Mouse (Mus musculus) embryonic stem cell, embryonic (primary cell): ENCODE results near the gene Map4k3.

Experiments
- CTCF ChIA-PET, 4 experiments: fragments of 300-600 bp in 2 of 4; fragments of 350-600 bp in 2 of 4; sonication (Branson Sonifier 250); formaldehyde crosslinking; loops; one replicate each; lab custom pipeline; 2022; ENCODE audit warnings: inconsistent platforms in 2 of 4; lab: Charles Lee
- POLR2A ChIA-PET, 4 experiments: fragments of 300-600 bp in 2 of 4; fragments of 350-600 bp in 2 of 4; sonication (Branson Sonifier 250); formaldehyde crosslinking; loops; one replicate each; lab custom pipeline; 2022; ENCODE audit warnings: antibody characterized with exemption in 4 of 4, inconsistent platforms in 1 of 4; lab: Charles Lee

The Map4k3 gene

DNA sequence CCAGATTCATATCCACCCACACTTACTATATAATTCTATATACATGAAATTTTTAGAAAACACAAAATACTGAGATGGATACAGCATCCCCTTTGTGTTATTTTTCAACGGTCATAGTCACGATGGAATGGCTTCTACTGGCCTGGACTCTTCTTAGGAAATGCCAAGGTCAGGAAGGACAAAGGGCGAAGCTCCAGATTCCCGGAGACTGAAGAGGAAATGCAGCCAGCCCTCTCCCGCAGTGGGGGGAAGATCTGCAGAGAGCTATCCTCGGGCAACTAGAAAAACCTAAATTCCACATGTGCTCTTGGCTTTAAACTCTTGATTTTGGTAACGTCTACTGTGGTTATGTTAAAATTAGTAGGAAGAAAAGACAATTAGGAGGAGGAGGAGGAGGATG lies 153.3 kb downstream of the Map4k3 start:
- POLR2A ChIA-PET, result interaction anchor here in 3 of 4 experiments (0.5 to 1.5 kb wide), 15 partner anchors 9 to 490 kb away, joined by 3 to 6 read pairs (median 3); partner anchors contain the start of genes Srsf7 (in 1 of the 3) and Ttc39d (in 1 of the 3)
- CTCF ChIA-PET, result interaction anchor here in 3 of 4 experiments (0.6 to 1.4 kb wide), 6 partner anchors 10 to 418 kb away, joined by 3 to 8 read pairs (median 5); no protein-coding TSS in a partner anchor

GRCm38 (mm10) chr17:80574471-80574965 lies 153.8 kb downstream of the Map4k3 start:
- CTCF ChIA-PET, result interaction anchor here in 3 of 4 experiments (0.8 to 1.4 kb wide), 4 partner anchors 14 to 27 kb away, joined by 3 to 8 read pairs (median 5); no protein-coding TSS in a partner anchor
- POLR2A ChIA-PET, result interaction anchor here in 3 of 4 experiments (0.5 to 1.5 kb wide), 13 partner anchors 10 to 491 kb away, joined by 3 to 6 read pairs (median 3); partner anchors contain the start of genes Srsf7 (in 1 of the 3) and Ttc39d (in 1 of the 3)

DNA sequence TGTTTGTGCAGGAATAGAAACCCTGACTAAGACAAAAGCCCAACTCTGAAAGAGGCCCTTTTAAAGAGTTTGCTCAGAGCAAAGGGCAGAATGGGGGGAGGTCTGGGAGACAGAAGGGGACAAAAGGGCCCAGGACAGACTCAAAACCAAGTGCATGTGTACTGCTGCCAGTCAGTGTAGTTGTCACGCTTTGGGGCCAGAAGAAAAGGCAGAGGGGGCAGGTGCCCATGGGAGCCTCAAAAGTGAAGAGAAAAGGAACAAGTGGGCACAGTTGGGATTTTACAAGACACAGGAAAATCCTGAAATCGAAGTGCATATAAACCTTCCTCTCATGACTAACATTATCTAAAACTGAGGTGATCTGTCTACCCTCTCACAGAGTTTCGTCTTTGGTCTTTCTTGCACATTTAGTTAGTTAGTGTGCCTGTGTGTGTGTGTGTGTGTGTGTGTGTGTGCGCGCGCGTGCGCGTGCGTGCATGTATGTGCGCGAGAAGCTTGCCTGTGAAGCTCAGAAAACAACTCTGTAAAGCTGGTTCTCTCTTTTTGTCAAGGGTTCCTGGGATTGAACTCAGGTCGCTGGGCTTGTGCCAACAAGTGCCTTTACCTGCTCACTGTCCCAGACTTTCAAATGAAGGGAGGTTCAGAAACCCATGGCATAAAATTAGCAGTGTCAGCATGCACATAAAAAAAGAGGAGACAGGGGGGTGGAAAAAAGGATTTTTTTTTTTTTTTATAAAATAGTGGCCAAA lies 155.9 kb downstream of the Map4k3 start:
- POLR2A ChIA-PET, result interaction anchor here in 1 of 4 experiments (0.8 kb wide), 1 partner anchor 31 kb away, joined by 4 read pairs; no protein-coding TSS in a partner anchor

GRCm38 (mm10) chr17:80571460-80571859 lies 156.8 kb downstream of the Map4k3 start:
- POLR2A ChIA-PET, result no interaction called here
- CTCF ChIA-PET, result interaction anchor here in 1 of 4 experiments (1.8 kb wide), 1 partner anchor 446 kb away, joined by 3 read pairs; no protein-coding TSS in a partner anchor

More for the DNA sequence above, 155.9 kb downstream of the Map4k3 start:
- CTCF ChIA-PET, result interaction anchor here in 2 of 4 experiments (0.6 kb wide), 2 partner anchors 227 to 425 kb away, joined by 3 to 5 read pairs; no protein-coding TSS in a partner anchor

DNA sequence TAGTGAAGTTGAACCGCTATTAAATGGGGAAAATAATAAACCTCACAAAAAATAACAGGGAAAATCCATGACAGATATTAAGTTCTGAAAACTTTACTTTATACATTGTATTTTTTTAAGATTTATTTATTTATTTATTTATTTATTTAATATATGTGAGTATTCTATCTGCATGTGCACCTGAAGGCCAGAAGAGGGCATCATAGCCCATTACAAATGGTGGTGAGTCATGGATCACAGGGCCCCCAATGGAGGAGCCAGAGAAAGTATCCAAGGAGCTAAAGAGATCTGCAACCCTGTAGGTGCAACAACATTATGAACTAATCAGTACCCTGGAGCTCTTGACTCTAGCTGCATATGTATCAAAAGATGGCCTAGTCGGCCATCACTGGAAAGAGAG lies 158.6 kb downstream of the Map4k3 start:
- CTCF ChIA-PET, result interaction anchor here in 3 of 4 experiments (0.6 to 1.8 kb wide), 7 partner anchors 9 to 529 kb away, joined by 3 to 7 read pairs (median 4); no protein-coding TSS in a partner anchor
- POLR2A ChIA-PET, result interaction anchor here in 1 of 4 experiments (0.7 to 1.5 kb wide), 4 partner anchors 9 to 342 kb away, joined by 3 to 5 read pairs (median 4); no protein-coding TSS in a partner anchor

DNA sequence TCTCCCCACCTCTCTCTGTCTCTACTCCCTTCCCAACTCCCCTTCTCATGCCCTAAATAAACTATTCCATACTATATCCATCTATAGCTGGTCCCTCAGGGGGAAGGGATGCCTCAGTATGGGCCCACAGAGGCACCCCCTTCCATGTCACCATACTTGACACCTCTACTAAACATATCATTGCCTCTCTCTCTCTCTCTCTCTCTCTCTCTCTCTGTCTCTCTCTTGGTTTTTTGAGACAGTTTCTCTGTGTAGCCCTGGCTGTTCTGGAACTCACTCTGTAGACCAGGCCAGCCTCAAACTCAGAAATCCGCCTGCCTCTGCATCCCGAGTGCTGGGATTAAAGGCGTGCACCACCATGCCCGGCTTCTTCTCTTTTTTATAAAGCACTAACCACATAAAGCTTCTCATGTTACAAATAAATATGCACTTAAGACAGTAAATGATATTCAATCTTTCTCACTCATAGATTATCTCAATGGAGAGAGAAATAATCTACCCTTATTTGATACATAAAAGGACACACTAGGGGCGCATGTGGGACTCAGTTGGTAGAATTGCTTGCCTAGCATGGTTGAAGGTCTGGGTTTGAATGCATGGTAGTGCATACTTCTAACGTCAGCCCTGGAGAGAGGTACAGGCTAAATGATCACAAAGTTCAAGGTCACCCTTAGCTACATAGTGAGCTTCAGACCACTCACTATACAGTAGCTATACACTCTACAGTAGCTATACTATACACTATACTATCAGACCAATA lies 159.3 kb downstream of the Map4k3 start:
- POLR2A ChIA-PET, result interaction anchor here in 1 of 4 experiments (1.4 to 1.5 kb wide), 2 partner anchors 9 to 216 kb away, joined by 4 to 5 read pairs; no protein-coding TSS in a partner anchor

DNA sequence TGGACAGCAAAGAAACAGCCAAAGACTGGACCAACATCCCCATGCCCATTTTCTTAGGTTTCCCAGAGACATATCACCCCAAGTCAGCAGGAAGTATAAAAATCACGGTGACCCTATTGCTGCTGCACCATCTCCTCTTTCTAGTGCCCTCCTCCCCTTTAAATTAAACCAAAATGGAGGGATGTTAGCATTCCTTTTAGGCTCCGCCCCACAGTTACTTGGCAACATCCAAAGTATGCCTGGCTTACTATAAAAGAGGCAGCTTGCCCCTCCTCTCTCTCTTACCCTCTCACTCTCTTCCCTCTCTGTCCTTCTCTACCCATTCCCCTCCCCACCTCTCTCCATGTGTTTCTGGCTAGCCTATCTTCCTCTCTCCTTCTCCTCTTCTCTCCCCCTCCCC lies 159.8 kb downstream of the Map4k3 start:
- ChIA-PET POLR2A (interaction anchor here in 1 of 4 experiments (1.4 kb wide), 1 partner anchor 217 kb away, joined by 4 read pairs; no protein-coding TSS in a partner anchor), CTCF (interaction anchor here in 2 of 4 experiments (0.7 to 1.8 kb wide), 2 partner anchors 9 to 33 kb away, joined by 3 to 7 read pairs; no protein-coding TSS in a partner anchor)

More for the DNA sequence above, 159.3 kb downstream of the Map4k3 start:
- CTCF ChIA-PET, result interaction anchor here in 3 of 4 experiments (0.6 to 1.8 kb wide), 7 partner anchors 8 to 222 kb away, joined by 3 to 7 read pairs (median 3); no protein-coding TSS in a partner anchor

DNA sequence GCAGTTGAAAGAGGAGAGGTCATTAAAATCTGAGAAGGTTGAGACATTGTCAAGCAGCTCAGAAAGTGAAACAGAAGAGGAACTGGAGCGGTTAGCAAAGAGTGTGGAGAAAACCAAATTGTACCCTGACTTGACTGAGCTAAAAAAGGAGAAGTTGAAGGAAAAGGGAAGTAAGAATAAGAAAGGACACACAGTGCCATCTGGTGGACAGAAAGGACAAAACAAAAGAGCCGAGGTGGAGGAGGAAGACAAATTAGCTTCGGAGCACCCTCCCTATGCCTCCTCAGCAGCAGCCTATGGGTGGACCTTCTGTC lies 163.7 kb downstream of the Map4k3 start:
- POLR2A ChIA-PET, result interaction anchor here in 3 of 4 experiments (0.7 to 1.6 kb wide), 7 partner anchors 11 to 357 kb away, joined by 3 to 7 read pairs (median 3); partner anchors contain the start of genes Morn2 (in 1 of the 3), Srsf7 (in 1 of the 3) and Ttc39d (in 1 of the 3)

DNA sequence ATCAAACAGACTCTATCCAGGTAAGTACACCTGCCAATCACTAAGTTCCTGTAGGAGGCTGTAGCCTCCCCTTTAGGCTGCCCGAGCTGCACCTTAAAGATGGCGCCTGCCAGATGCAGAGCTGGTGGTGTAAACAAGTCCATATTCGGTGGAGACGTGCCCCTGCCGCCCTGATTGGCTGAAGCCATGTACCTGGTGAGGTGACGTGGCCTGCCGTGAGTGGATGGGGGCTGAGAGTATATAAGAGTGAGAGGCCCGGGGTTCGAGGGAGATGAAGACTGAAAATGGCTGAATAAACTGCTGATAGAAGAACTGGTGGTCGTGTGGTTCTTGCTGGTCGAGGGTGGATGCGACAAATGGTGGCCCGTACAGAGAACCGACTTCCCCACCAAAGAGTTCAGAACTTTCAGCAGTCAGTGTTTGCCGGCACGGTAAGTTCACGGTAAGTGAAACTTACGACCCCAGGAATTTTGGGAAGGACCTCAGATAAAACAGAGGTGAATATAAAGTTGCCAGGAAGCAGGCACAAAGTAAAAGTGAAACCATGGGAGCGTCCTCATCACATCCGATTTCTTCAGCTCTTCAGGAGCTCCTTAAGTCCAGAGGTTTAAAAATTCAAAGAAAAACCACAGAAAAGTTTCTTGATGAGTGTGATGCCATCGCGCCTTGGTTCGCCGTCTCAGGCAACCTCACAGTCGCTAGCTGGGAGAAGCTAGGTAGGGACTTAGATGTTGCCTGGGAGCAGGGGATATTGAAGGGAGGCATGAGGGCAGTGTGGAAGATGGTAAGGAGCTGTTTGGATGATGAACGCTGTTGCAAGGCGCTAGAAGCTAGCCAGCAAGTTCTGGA lies 164.3 kb downstream of the Map4k3 start:
- ChIA-PET CTCF (interaction anchor here (0.6 to 1.8 kb wide), 16 partner anchors 10 to 516 kb away, joined by 3 to 10 read pairs (median 4); partner anchors contain the start of genes Cdkl4 (in 1 of the 4), Srsf7 (in 1 of the 4) and Ttc39d (in 1 of the 4)), POLR2A (interaction anchor here in 3 of 4 experiments (0.6 to 2.0 kb wide), 13 partner anchors 10 to 507 kb away, joined by 3 to 8 read pairs (median 4); partner anchors contain the start of genes Srsf7 (in 2 of the 3), Ttc39d (in 2 of the 3) and Morn2 (in 1 of the 3))

More for the DNA sequence above, 163.7 kb downstream of the Map4k3 start:
- CTCF ChIA-PET, result interaction anchor here (0.6 to 1.5 kb wide), 15 partner anchors 11 to 516 kb away, joined by 3 to 6 read pairs (median 3); partner anchors contain the start of genes Srsf7 (in 1 of the 4) and Ttc39d (in 1 of the 4)

- ChIA-PET CTCF (interaction anchor here in 3 of 4 experiments (0.6 to 1.8 kb wide), 6 partner anchors 9 to 503 kb away, joined by 3 to 10 read pairs (median 4); partner anchors contain the start of gene Cdkl4 (in 1 of the 3)), POLR2A (interaction anchor here in 3 of 4 experiments (0.6 to 2.0 kb wide), 21 partner anchors 9 to 545 kb away, joined by 3 to 8 read pairs (median 4); partner anchors contain the start of genes Srsf7 (in 3 of the 3), Ttc39d (in 3 of the 3), Dhx57 (in 1 of the 3) and Gemin6 (in 1 of the 3))
Observed at GRCm38 (mm10) chr17:80562792-80563191, 165.5 kb downstream of the Map4k3 start.

GRCm38 (mm10) chr17:80560669-80561401 lies 167.4 kb downstream of the Map4k3 start:
- POLR2A ChIA-PET, result interaction anchor here in 3 of 4 experiments (0.6 to 1.4 kb wide), 13 partner anchors 9 to 354 kb away, joined by 3 to 10 read pairs (median 3); partner anchors contain the start of genes Srsf7 (in 3 of the 3), Ttc39d (in 3 of the 3), Gm10190 (in 2 of the 3) and Gemin6 (in 1 of the 3)
- CTCF ChIA-PET, result interaction anchor here (0.5 to 2.4 kb wide), 47 partner anchors 9 to 1569 kb away, joined by 3 to 15 read pairs (median 4); partner anchors contain the start of genes Morn2 (in 3 of the 4), Dhx57 (in 2 of the 4), Gemin6 (in 1 of the 4) and Sos1 (in 1 of the 4)

- CTCF ChIA-PET, result interaction anchor here (0.7 to 2.4 kb wide), 18 partner anchors 10 to 423 kb away, joined by 3 to 26 read pairs (median 6); partner anchors contain the start of gene Dhx57 (in 1 of the 4)
- POLR2A ChIA-PET, result interaction anchor here in 3 of 4 experiments (0.5 to 1.8 kb wide), 6 partner anchors 61 to 363 kb away, joined by 3 to 10 read pairs (median 4); partner anchors contain the start of genes Srsf7 (in 2 of the 3) and Ttc39d (in 2 of the 3)
Observed at GRCm38 (mm10) chr17:80559745-80560144, 168.5 kb downstream of the Map4k3 start.

- CTCF ChIA-PET, result interaction anchor here (0.5 to 2.4 kb wide), 73 partner anchors 8 to 560 kb away, joined by 3 to 26 read pairs (median 4); partner anchors contain the start of genes Dhx57 (in 3 of the 4), Morn2 (in 2 of the 4), Arhgef33 (in 1 of the 4) and Gm10190 (in 1 of the 4)
- POLR2A ChIA-PET, result interaction anchor here in 3 of 4 experiments (0.5 to 2.5 kb wide), 32 partner anchors 9 to 431 kb away, joined by 3 to 28 read pairs (median 4); partner anchors contain the start of genes Morn2 (in 2 of the 3), Srsf7 (in 2 of the 3), Ttc39d (in 2 of the 3) and Dhx57 (in 1 of the 3)
Observed at GRCm38 (mm10) chr17:80559050-80559449, 169.2 kb downstream of the Map4k3 start.

- POLR2A ChIA-PET, result interaction anchor here in 3 of 4 experiments (0.5 to 2.5 kb wide), 34 partner anchors 8 to 431 kb away, joined by 3 to 28 read pairs (median 4); partner anchors contain the start of genes Morn2 (in 2 of the 3), Sos1 (in 2 of the 3), Srsf7 (in 2 of the 3) and Ttc39d (in 2 of the 3)
- CTCF ChIA-PET, result interaction anchor here (0.5 to 2.4 kb wide), 72 partner anchors 8 to 560 kb away, joined by 3 to 26 read pairs (median 4); partner anchors contain the start of genes Dhx57 (in 3 of the 4), Morn2 (in 2 of the 4), Arhgef33 (in 1 of the 4) and Gm10190 (in 1 of the 4)
Observed at GRCm38 (mm10) chr17:80558583-80558982, 169.7 kb downstream of the Map4k3 start.
